Mouse (Mus musculus): ENCODE results near the gene Slc22a14. TPM values are rescaled to one million over a fixed set of nuclear protein-coding genes. Genes with fewer than 3 reads are reported as not detected.

Slc22a14 gene
- total RNA-seq, 2 experiments from 2014 or later = not detected

- DNase-seq = peak; percentile 92
These were observed 7.9 kb downstream of the Slc22a14 start, which contains the start of gene Xylb for GRCm38 (mm10) chr9:119357331-119358057. Gene Xylb (plus strand): TSS chr9:119357381.

- no peak for DNase-seq
These were observed 9.4 kb downstream of the Slc22a14 start for GRCm38 (mm10) chr9:119355943-119356342.

- DNase-seq = no peak
These were observed 11.4 kb downstream of the Slc22a14 start for GRCm38 (mm10) chr9:119353926-119354325.

GRCm38 (mm10) chr9:119352060-119352459, 13.3 kb downstream of the Slc22a14 start:
- peak; percentile 91 for DNase-seq

DNA sequence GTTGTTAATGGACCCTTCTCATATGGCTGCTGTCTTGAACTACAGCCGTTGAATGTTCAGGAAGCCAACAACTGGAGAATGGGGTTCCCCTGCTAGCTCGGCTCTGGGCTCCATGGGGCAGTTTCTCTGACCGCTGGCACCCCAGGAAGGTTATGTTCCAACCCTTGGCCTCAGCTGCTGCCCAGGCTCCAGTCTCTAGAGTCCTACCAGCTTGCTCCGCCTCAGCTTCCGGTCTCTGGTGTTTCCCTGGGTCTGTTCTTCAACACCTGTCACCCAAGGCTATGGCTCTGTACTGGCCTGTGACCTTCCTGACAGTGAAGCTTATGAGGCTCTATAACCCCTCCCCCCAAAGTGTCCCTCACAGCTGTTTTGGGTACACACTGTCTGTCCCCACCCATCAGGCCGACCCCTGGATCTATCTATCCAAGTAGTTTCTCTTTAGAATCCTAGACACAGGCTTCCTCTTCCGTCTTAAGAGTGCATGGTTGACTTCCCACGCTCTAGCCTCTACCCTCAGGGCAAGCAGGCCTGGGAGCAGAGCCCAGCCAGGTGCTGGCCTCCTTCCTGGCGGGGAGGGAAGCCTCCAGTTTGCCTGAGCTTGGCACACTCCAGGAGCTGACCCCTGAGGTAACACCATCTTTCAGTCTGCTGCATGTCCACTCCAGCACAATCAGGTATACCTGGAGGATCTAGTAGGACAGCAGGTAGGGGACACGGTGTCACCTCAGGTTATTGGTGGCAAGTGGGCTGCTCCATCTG, 14.2 kb downstream of the Slc22a14 start:
- no peak for DNase-seq

GRCm38 (mm10) chr9:119350531-119350930, 14.8 kb downstream of the Slc22a14 start:
- DNase-seq = no peak

DNA sequence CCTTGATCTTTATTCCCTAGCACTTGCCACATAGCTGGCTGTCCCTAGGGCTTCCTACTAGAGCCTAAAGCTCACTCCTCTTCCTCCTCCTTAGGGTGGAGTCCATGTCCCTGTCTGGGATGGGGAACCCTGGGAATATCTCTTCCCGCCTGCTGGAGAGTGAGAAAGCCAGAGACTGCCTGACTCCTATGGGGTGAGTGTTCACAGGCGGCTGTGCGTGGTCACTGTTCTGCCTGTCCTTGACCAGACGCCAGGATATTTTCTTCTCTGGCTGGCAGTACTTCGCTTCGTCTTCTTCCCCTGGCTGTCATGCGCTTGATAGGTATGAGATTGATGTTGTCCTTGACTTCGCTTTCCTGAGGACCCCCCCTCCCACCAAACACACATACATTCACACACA, 19.0 kb downstream of the Slc22a14 start:
- no peak for DNase-seq

DNA sequence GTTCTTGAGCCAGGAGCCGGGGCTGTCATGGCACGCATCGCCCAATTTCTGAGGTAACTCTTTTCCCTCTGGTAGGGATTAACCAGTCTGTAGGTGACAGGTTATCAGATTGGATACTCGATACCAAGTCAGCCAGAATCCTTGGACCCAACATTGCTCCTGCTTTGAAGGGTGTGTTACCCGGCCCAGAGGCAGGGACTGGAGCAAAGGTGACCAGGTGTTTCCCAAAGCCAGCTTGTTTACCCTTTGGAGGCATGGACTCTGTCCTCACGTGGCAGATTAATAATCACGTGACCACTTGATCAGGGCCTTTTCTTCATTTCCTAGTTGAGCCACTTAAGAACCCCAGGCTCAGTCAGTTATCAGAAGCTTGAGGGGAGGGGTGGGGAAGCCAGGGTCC, 22.6 kb downstream of the Slc22a14 start:
- DNase-seq = no peak

GRCm38 (mm10) chr9:119340909-119341816, 24.2 kb downstream of the Slc22a14 start, which contains the start of gene Myd88:
Gene Myd88 (minus strand): TSS chr9:119341411.
- peak; percentile 88 for DNase-seq

DNA sequence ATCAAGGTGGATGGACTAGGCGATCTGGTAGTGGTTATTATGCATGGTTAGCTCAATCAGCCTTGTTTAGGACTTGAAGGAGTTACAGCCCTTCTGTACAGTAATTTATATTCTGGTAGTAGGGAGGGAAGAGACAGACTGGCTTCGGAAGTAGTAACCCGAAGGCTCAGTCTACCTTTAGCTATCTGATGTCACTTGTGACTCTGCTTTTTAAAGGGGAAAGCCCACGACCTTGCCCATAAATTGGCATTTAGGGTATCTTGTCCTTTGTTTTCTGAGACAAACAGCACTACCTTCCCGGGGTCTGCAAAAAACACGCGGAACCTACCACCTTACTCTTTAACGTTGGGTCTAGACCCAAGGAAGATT, 25.2 kb downstream of the Slc22a14 start:
- DNase-seq = no peak

DNA sequence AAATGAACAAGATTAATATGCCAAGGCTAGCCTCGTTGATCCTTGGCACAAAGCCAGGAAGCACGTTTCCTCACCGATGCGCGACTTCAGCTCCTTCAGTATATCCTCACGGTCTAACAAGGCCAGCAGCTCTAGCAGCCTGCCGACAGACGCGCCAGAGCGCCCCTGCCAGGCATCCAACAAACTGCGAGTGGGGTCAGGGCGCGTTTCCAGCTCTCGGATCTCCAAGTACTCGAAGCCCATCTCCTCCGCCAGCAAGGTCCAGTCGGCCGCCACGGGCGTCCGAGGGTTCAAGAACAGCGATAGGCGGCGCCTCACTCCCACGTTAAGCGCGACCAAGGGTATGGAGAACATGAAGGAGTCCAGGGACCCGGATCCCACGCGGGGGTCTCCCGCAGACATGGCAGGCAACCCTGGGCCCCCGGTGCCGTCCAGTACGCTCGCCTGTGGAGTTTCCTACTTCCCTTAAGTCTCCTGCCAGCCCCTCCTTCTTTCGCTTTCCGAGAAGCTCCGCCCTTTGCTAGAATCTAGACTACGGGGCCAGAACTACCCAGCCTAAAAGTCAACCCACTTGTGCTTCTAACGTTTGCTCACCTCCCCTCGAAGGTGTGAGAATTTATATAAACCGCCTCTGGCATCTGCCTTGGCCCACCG, 25.7 kb downstream of the Slc22a14 start, which contains the start of gene Acaa1a:
Gene Acaa1a (plus strand): TSS at position 119 of the 654 bp plus-strand sequence.
- DNase-seq = peak; percentile 67

DNA sequence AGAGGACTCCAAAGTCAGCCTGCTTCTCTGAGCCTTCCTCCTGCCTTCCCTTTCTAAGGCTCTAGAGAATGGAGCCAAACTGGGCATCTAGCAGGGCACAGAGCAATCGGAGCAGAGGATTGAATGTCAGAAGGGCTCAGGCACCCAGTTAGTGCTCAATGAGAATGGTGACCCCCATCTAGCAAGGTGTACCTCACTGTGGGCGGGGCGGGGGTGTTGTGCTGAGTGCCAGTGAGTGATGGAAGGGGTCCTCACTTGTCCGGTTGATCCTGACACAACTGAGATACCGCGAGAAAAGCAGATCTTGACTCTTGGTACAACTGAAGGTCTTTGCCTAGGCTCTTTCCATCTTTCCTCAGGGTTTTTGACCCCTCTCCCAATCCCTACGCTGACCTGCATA, 26.2 kb downstream of the Slc22a14 start:
- no peak for DNase-seq

GRCm38 (mm10) chr9:119338350-119338749, 27.0 kb downstream of the Slc22a14 start:
- no peak for DNase-seq

DNA sequence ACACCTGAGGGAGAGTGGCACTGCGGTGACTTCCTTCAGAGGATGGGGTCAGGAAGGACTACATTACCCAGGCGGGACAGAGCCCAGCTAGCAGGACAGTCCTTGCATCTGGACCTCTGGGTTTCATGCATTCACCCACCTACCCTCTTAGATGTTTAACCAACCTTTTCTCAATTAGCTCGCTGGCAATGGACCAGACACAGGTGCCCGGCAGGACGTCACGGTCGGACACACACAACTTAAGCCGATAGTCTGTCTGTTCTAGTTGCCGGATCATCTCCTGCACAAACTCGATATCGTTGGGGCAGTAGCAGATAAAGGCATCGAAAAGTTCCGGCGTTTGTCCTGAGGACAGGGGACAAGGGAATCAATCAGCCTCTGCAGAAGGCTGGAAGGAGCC, 27.5 kb downstream of the Slc22a14 start:
- no peak for DNase-seq

- DNase-seq = no peak
These were observed 29.8 kb downstream of the Slc22a14 start for GRCm38 (mm10) chr9:119335571-119335970.

DNA sequence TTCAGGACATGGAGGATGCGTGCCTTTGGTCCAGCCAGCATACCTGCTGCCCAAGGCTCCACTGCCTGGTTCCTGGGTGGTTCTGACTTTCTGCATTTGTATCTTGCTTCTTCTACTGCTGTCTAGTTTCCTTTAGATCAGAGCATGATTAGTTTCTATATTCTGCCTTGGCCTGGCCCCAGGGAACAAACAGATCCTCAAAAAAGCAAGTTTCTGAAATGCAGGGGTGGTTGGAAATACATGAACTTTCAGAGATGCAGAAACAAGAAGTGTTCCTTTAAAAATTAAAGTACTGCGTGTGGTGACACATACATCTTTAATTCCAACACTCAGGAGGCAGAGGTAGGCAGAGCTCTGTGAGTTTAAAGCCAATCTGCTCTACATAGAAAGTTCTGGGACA, 30.5 kb downstream of the Slc22a14 start:
- DNase-seq = no peak

- peak; percentile 47 for DNase-seq
These were observed 31.0 kb downstream of the Slc22a14 start for GRCm38 (mm10) chr9:119334324-119334723.

- no peak for DNase-seq
These were observed 35.0 kb downstream of the Slc22a14 start for GRCm38 (mm10) chr9:119330186-119330963.

DNA sequence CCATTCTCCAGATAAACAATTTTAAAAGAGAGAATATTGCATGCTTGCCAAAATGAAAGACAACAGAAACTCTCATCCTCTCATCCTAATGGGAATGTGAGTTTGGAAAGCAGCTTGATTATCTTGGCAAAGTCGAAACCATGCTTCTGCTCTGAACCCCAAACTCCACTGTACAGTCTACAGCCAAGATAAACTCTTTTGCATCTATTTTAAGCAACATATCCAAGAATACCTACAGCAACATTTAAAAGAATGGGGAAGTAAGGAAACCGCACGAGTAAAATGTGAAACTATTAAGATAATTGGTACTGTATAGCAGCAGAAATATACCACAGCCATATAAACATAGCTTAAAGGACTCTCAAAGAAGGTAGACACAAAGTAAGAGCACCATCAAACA, 36.9 kb downstream of the Slc22a14 start:
- no peak for DNase-seq

- DNase-seq = no peak
These were observed 41.2 kb downstream of the Slc22a14 start for GRCm38 (mm10) chr9:119324130-119324529.

- no peak for DNase-seq
These were observed 42.1 kb downstream of the Slc22a14 start for GRCm38 (mm10) chr9:119323260-119323645.

Measured in gastrocnemius, postnatal 10 days (tissue).